15 mouse cellular contexts compared by ENCODE assay signal in genomic region chr4:99064524-99064923, GRCm38 (mm10). TPM values are rescaled to one million over a fixed set of nuclear protein-coding genes. Genes with fewer than 3 reads are reported as not detected.
DNase-seq lines count a peak whose midpoint lies in the region; ATAC-seq lines count a peak whose summit lies in the region.
"Had no signal": no experiment of that assay in that cellular context is flagged by ENCODE, and none has a peak within 500 bp of the region (broad histone marks: within the 10 kb centered on the region; RNA-seq: fewer than 3 reads in every experiment).

No protein-coding gene starts in this region.

- H3K9ac ChIP-seq in intestine, embryonic 14.5 days (ENCODE audit: low read length) = no peak overlapping the region
- no peak overlapping the region for H3K9ac ChIP-seq in intestine, embryonic 15.5 days
- H3K9ac ChIP-seq in limb, embryonic 11.5 days (ENCODE audit: low read length) = no peak overlapping the region
- H3K9ac ChIP-seq: lung, embryonic 15.5 days had no signal

- no peaks in the 10 kb centered on the region for H3K9me3 ChIP-seq in intestine, embryonic 14.5 days (ENCODE audit: control insufficient read depth, low read length)
- no peaks in the 10 kb centered on the region for H3K9me3 ChIP-seq in intestine, embryonic 15.5 days
- H3K9me3 ChIP-seq in limb, embryonic 11.5 days (ENCODE audit: control insufficient read depth, low read length) = no peaks in the 10 kb centered on the region
- H3K9me3 ChIP-seq: lung, embryonic 15.5 days had no signal

- H3K4me1 ChIP-seq in intestine, embryonic 14.5 days (replicated peaks; ENCODE audit: control insufficient read depth, insufficient read depth, low read length) = no peaks in the 10 kb centered on the region
- no peaks in the 10 kb centered on the region for H3K4me1 ChIP-seq in intestine, embryonic 15.5 days (replicated peaks)
- H3K4me1 ChIP-seq in limb, embryonic 11.5 days (ENCODE audit: control insufficient read depth, insufficient read depth, low read length) = no peaks in the 10 kb centered on the region
- H3K4me1 ChIP-seq: lung, embryonic 15.5 days had no signal

- H3K4me2 ChIP-seq in intestine, embryonic 14.5 days (ENCODE audit: low read length) = no peak overlapping the region
- H3K4me2 ChIP-seq in intestine, embryonic 15.5 days (replicated peaks) = no peak overlapping the region
- H3K4me2 ChIP-seq in limb, embryonic 11.5 days (ENCODE audit: low read depth, severe bottlenecking) = no peak overlapping the region
- H3K4me2 ChIP-seq: lung, embryonic 15.5 days had no signal

- ATAC-seq in intestine, embryonic 14.5 days (replicated peaks; ENCODE audit: low FRiP score, low TSS enrichment, low read depth) = 0 out of 2 replicates have a peak, but pooled peaks have one; percentile 43
- no peak for ATAC-seq in intestine, embryonic 15.5 days
- peak; percentile 81; the same call in 1 of the 2 replicates for ATAC-seq in limb, embryonic 11.5 days (ENCODE audit: insufficient number of reproducible peaks, low FRiP score, low TSS enrichment, low read depth)
- ATAC-seq in activated CD4-positive, CD25-positive, alpha-beta regulatory T cell, adult 4 months = no peak

- 48% methylated on average over 5 of the region's 5 CpGs for WGBS in intestine, embryonic 14.5 days
- WGBS in intestine, embryonic 15.5 days = 57% methylated on average over 5 of the region's 5 CpGs
- WGBS in limb, embryonic 11.5 days = 34% methylated on average over 5 of the region's 5 CpGs

- DNase-seq in intestine, embryonic 14.5 days (ENCODE audit: low spot score) = no peak
- DNase-seq in urinary bladder, postnatal 25 days (ENCODE audit: low spot score) = peak; percentile 14
- DNase-seq in urinary bladder, postnatal 10 days (ENCODE audit: low spot score) = no peak
- peak; percentile 58 for DNase-seq in limb, embryonic 11.5 days (ENCODE audit: low spot score)
- no peak for DNase-seq in right cerebral cortex, postnatal 14 days
- no peak for DNase-seq in heart, adult 18-20 months
- DNase-seq: adrenal gland, adult 2 months; cerebellum, adult 9-11 months; gastrocnemius, postnatal 10 days; heart, postnatal 14 days; layer of hippocampus, adult 9-11 months had no signal

- no peaks in the 10 kb centered on the region for H3K27me3 ChIP-seq in intestine, embryonic 14.5 days (replicated peaks; ENCODE audit: control insufficient read depth, insufficient read depth, low read length)
- no peaks in the 10 kb centered on the region for H3K27me3 ChIP-seq in intestine, embryonic 15.5 days (replicated peaks)
- no peaks in the 10 kb centered on the region for H3K27me3 ChIP-seq in limb, embryonic 11.5 days (ENCODE audit: control insufficient read depth, insufficient read depth, low read length)
- H3K27me3 ChIP-seq: lung, embryonic 15.5 days had no signal

- H3K4me3 ChIP-seq in intestine, embryonic 14.5 days (ENCODE audit: low read depth, low read length) = no peak overlapping the region
- no peak overlapping the region for H3K4me3 ChIP-seq in intestine, embryonic 15.5 days (replicated peaks)
- H3K4me3 ChIP-seq in limb, embryonic 11.5 days (ENCODE audit: low read depth, low read length) = no peak overlapping the region
- H3K4me3 ChIP-seq: lung, embryonic 15.5 days had no signal

- no peak overlapping the region for H3K27ac ChIP-seq in intestine, embryonic 14.5 days (ENCODE audit: low read depth)
- no peak overlapping the region for H3K27ac ChIP-seq in intestine, embryonic 15.5 days
- no peak overlapping the region for H3K27ac ChIP-seq in limb, embryonic 11.5 days (replicated peaks; ENCODE audit: low read depth, low read length)
- H3K27ac ChIP-seq: lung, embryonic 15.5 days had no signal

- H3K36me3 ChIP-seq in intestine, embryonic 14.5 days (ENCODE audit: control insufficient read depth, insufficient read depth, low read length) = peaks cover 56% of the 10 kb centered on the region
- peaks cover 5% of the 10 kb centered on the region; the same call in 1 of the 2 replicates for H3K36me3 ChIP-seq in intestine, embryonic 15.5 days
- 0 out of 2 replicates have a peak, but pooled peaks cover 4% of the 10 kb centered on the region for H3K36me3 ChIP-seq in limb, embryonic 11.5 days (ENCODE audit: control insufficient read depth, insufficient read depth, low read length)

RNA-seq across cellular contexts. Expression of gene Angptl3, which starts 33.8 kb away (rescaled TPM):
- polyA plus RNA-seq in intestine, embryonic 14.5 days (2014; fragmentation: Nextera tagmentation; extraction: Ambion mirVana) = 1.1 and 1.3 TPM in 2 replicates
- 2.2 and 2.6 TPM in 2 replicates for polyA plus RNA-seq in intestine, embryonic 15.5 days (2015; fragmentation: Nextera tagmentation; extraction: Ambion mirVana)
- polyA plus RNA-seq in limb, embryonic 11.5 days (2014; fragmentation: Nextera tagmentation; extraction: Ambion mirVana) = 1.4 and 1.7 TPM in 2 replicates
- polyA plus RNA-seq in activated CD4-positive, CD25-positive, alpha-beta regulatory T cell, adult 4 months (2017; shearing (Covaris generic)) = not detected
- 1 to 10 TPM; 4.0 to 4.2 TPM for total RNA-seq in heart, adult 18-20 months (2021)
- total RNA-seq: gastrocnemius, postnatal 10 days; neutrophil, adult 5-6 weeks had no signal

RNA-seq across cellular contexts. Expression of gene Dock7, which starts 56.2 kb away (rescaled TPM):
- 67.4 and 76.8 TPM in 2 replicates for polyA plus RNA-seq in intestine, embryonic 14.5 days (2014; fragmentation: Nextera tagmentation; extraction: Ambion mirVana)
- 41.6 and 42.2 TPM in 2 replicates for polyA plus RNA-seq in intestine, embryonic 15.5 days (2015; fragmentation: Nextera tagmentation; extraction: Ambion mirVana)
- 96.2 and 113 TPM in 2 replicates for polyA plus RNA-seq in limb, embryonic 11.5 days (2014; fragmentation: Nextera tagmentation; extraction: Ambion mirVana)
- 1 to 10 TPM in 1 of 2 experiments, not detected in 1; 1.2 TPM for polyA plus RNA-seq in activated CD4-positive, CD25-positive, alpha-beta regulatory T cell, adult 4 months (2017; shearing (Covaris generic))
- total RNA-seq in heart, adult 18-20 months (2021) = 10 to 100 TPM in 1 of 2 experiments, 1 to 10 TPM in 1; 9.0 to 11.3 TPM

Comparison
In these comparisons a context has a peak if more than half of its experiments do, and no peak if none do; other contexts are left out.
1. ATAC-seq: peak in intestine, embryonic 14.5 days (single experiment) and limb, embryonic 11.5 days (single experiment); none in intestine, embryonic 15.5 days (single experiment) and activated CD4-positive, CD25-positive, alpha-beta regulatory T cell, adult 4 months (single experiment).
2. DNase-seq: peak in urinary bladder, postnatal 25 days (single experiment) and limb, embryonic 11.5 days (single experiment); none in intestine, embryonic 14.5 days (single experiment), urinary bladder, postnatal 10 days (single experiment), right cerebral cortex, postnatal 14 days (single experiment) and heart, adult 18-20 months (0 of 2).
3. RNA of gene Dock7, which starts 56.2 kb away (polyA plus RNA-seq): 96.2 to 113 TPM in limb, embryonic 11.5 days, 67.4 to 76.8 TPM in intestine, embryonic 14.5 days and 41.6 to 42.2 TPM in intestine, embryonic 15.5 days; 1.2 TPM in activated CD4-positive, CD25-positive, alpha-beta regulatory T cell, adult 4 months; every median in the first group is over 10 times any median in the second.